In genomic region chr12:14150568-14150909, GRCm38 (mm10) we compare ENCODE assay signal across 7 mouse cellular contexts. TPM values are rescaled to one million over a fixed set of nuclear protein-coding genes. Genes with fewer than 3 reads are reported as not detected.
DNase-seq lines count a peak whose midpoint lies in the region; ATAC-seq lines count a peak whose summit lies in the region.

No protein-coding gene starts in this region.

- peaks cover 26% of the 10 kb centered on the region for H3K4me1 ChIP-seq in heart, embryonic 15.5 days (replicated peaks)
- H3K4me1 ChIP-seq in neural tube, embryonic 13.5 days (replicated peaks): peaks cover 34% of the 10 kb centered on the region

- H3K9ac ChIP-seq in heart, embryonic 15.5 days: peak overlapping the region; percentile 60
- H3K9ac ChIP-seq in neural tube, embryonic 13.5 days: peak overlapping the region; percentile 83

- no peaks in the 10 kb centered on the region for H3K9me3 ChIP-seq in heart, embryonic 15.5 days (replicated peaks)
- no peaks in the 10 kb centered on the region for H3K9me3 ChIP-seq in neural tube, embryonic 13.5 days

- peaks cover 31% of the 10 kb centered on the region for H3K27me3 ChIP-seq in heart, embryonic 15.5 days
- H3K27me3 ChIP-seq in neural tube, embryonic 13.5 days: peaks cover 24% of the 10 kb centered on the region; the same call in 1 of the 2 replicates

- no peaks in the 10 kb centered on the region for H3K36me3 ChIP-seq in heart, embryonic 15.5 days
- no peaks in the 10 kb centered on the region for H3K36me3 ChIP-seq in neural tube, embryonic 13.5 days

- H3K27ac ChIP-seq in heart, embryonic 15.5 days: no peak overlapping the region
- H3K27ac ChIP-seq in neural tube, embryonic 13.5 days (replicated peaks): peak overlapping the region; percentile 78

- WGBS in heart, embryonic 15.5 days: 2% methylated on average over 20 of the region's 20 CpGs
- under 1% methylated on average over 20 of the region's 20 CpGs for WGBS in neural tube, embryonic 13.5 days

- peak overlapping the region; percentile 96 for H3K4me2 ChIP-seq in heart, embryonic 15.5 days
- H3K4me2 ChIP-seq in neural tube, embryonic 13.5 days: peak overlapping the region; percentile 88

- no peak for ATAC-seq in heart, embryonic 15.5 days (replicated peaks; ENCODE audit: insufficient number of reproducible peaks, insufficient read depth, low FRiP score, low read depth)
- no peak for ATAC-seq in neural tube, embryonic 13.5 days (ENCODE audit: low read depth)

- intact Hi-C loops in left cerebral cortex, postnatal 4 days (cut with DNase I): loop anchor here (10.0 kb wide), 2 partner anchors 924 to 1264 kb away; no protein-coding TSS in a partner anchor

- H3K4me3 ChIP-seq in heart, embryonic 15.5 days: peak overlapping the region; percentile 67
- H3K4me3 ChIP-seq in neural tube, embryonic 13.5 days: peak overlapping the region; percentile 67

- DNase-seq in layer of hippocampus, adult 18-20 months (ENCODE audit: low spot score in 2 of 2): peak; percentile 15 to 35
- DNase-seq in layer of hippocampus, adult 9-11 months: no peak
- peak; percentile 55 for DNase-seq in embryo, embryonic 9.5 days (ENCODE audit: extremely low spot score)
- DNase-seq in left cerebral cortex, postnatal 4 days: peak; percentile 51
- DNase-seq in natural killer cell, adult 2 months (ENCODE audit: low spot score in 2 of 2): no peak

RNA-seq across cellular contexts. Expression of gene Fam84a, which starts 1.3 kb away (rescaled TPM):
- total RNA-seq in layer of hippocampus, adult 18-20 months (2021): 100 to 1,000 TPM in 1 of 2 experiments, 10 to 100 TPM in 1; 87.5 to 105 TPM
- polyA plus RNA-seq in heart, embryonic 15.5 days (2015; fragmentation: Nextera tagmentation; extraction: Ambion mirVana): 2.3 and 2.6 TPM in 2 replicates
- total RNA-seq in left cerebral cortex, postnatal 4 days (2021): 10 to 100 TPM; 53.3 to 55.5 TPM
- 57.1 and 57.5 TPM in 2 replicates for polyA plus RNA-seq in neural tube, embryonic 13.5 days (2015; fragmentation: Nextera tagmentation; extraction: Ambion mirVana)

Comparison
In these comparisons a context has a peak if more than half of its experiments do, and no peak if none do; other contexts are left out.
1. DNase-seq: peak in layer of hippocampus, adult 18-20 months (2 of 2), embryo, embryonic 9.5 days (single experiment) and left cerebral cortex, postnatal 4 days (single experiment); none in layer of hippocampus, adult 9-11 months (single experiment) and natural killer cell, adult 2 months (0 of 2).